Mouse (Mus musculus): ENCODE measurements at regions not wholly inside any gene's neighbourhood (a gene's known extent, or its start where the extent isn't known, plus 50 kb on each side); places are given as distances from the start of the nearest gene placed in this dataset.

GRCm38 (mm10) chr13:84399345-84400170 is 177.5 kb downstream of the Tmem161b start:
- no peak for DNase-seq (ENCODE audit: low spot score in 2 of 2)

DNA sequence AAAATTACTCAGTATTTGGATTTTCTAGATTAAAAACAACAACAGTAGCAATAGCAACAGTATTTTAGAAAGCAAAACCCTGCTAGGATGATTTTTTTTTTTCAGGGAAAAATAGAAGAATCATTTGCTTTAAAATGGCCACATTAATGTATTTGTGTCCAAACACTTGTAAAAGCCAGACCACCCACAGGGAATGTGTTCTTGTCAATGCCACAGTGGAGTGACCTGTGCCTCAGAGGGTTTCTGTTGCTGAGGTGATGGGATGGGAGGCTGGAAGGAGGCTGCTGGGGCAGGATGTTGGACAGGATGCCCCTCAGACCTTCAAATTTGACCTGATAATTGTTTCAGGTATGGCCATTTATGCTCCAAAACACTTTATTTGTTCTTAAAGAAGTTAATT is 178.9 kb downstream of the Tmem161b start:
- DNase-seq (ENCODE audit: low spot score in 2 of 2) = no peak

- DNase-seq (ENCODE audit: low spot score in 2 of 2) = no peak
Measured at GRCm38 (mm10) chr13:84404566-84405194, 182.6 kb downstream of the Tmem161b start.

- no peak for DNase-seq (ENCODE audit: low spot score in 2 of 2)
Measured at GRCm38 (mm10) chr13:84434444-84434843, 212.3 kb downstream of the Tmem161b start.

DNA sequence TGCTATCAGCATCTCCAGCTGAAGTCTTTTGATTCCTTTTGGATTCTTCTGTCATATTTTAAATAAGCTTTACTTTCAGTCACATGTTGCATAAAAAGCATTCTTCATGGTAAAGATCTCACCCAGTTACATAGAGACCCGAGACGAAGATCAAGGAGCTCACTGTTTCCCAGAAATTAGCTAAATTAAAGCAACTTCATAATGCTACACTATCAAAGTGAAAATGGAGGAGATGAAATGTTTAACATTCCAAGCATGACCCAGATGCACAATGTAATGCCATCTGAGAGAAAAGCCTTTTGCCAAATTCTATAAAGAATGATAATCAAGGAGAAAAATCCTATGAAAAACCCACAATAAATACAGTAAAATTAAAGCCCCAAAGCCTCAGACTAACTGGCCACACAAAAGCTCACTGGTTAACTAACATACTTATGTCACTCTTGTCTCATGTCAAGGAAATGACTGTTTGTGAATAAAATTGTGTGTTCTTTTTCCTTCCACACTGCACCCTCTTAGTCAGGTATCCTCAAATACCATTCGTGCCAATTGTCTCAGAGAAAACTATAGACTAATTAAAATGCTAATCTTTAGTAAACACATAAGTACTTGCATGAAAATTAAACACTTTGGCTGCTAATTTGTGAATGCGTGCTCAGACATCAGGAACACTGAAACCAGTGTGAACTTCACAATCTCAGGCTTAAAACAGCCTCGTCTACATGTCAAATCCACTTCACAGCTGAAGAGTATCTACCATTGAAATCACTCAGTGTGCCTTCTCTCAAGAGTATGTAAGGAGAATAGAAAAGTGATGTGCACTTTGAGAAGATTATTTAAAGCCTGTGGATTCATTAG is 215.7 kb downstream of the Tmem161b start:
- DNase-seq (ENCODE audit: low spot score in 2 of 2) = no peak

DNA sequence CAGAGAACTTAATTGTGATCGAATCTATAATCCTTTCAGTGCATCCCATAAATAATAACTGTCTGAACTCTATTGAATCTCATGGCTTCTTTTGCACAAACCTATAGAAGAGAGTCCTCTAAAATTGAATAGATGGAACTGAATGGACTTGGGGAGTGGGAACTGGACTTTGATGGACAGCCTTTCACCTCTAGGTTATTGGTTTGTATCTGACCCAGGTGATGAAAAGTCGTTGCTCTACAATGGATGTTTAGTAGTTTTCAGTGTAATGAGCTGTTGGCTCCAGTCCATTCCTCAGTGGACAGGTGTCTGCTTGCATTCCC is 216.3 kb downstream of the Tmem161b start:
- DNase-seq (ENCODE audit: low spot score in 2 of 2) = no peak

DNA sequence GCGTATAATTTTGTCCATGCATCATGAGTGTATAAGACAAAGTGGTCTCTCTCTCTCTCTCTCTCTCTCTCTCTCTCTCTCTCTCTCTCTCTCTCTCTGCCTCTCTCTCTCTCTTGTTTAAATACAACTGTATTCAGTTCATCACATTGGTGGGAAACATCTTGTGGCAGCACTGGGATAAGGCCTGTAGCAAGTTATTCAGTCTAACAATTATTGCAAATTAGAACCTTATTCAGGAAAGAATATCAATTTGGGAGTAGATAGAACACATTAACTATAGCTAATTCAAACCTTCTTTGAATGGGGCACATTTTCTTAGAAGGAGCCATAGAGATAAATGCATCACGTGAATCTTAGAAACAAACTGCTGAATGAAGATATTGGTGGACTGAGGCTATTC is 226.4 kb downstream of the Tmem161b start:
- no peak for DNase-seq (ENCODE audit: low spot score in 2 of 2)

GRCm38 (mm10) chr13:84449001-84449551 is 227.0 kb downstream of the Tmem161b start:
- no peak for DNase-seq (ENCODE audit: low spot score in 2 of 2)
